Mouse (Mus musculus) intestine, embryonic 14.5 days (tissue): ENCODE measurements at regions not wholly inside any gene's neighbourhood (a gene's known extent, or its start where the extent isn't known, plus 50 kb on each side); places are given as distances from the start of the nearest gene placed in this dataset.

ENCODE experiments used
- ATAC-seq: fragments of 200-750 bp; cut with Nextera tagmentation; replicated peaks from 2 replicates; pipeline ENCODE4 v1.8.0; 2017; ENCODE audit warnings: low read depth, moderate number of reproducible peaks, moderate TSS enrichment, moderate library complexity; ENCODE audit not compliant: low FRiP score, low TSS enrichment
- DNase-seq: peaks from one replicate; pipeline ENCODE4 v3.0.0-alpha.2; 2018; ENCODE audit warnings: low spot score
- H3K27ac ChIP-seq: fragments of 300-500 bp; sonication (generic); 2 replicates; pipeline ENCODE4 v1.5.1; 2014; ENCODE audit warnings: low read depth, mild to moderate bottlenecking, control low read depth
- H3K27me3 ChIP-seq: fragments of 300-500 bp; sonication (generic); replicated peaks from 2 replicates; pipeline ENCODE4 v1.6.1; 2014; ENCODE audit warnings: low read length, control low read depth; ENCODE audit not compliant: control insufficient read depth, insufficient read depth
- H3K36me3 ChIP-seq: fragments of 300-500 bp; sonication (generic); 2 replicates; pipeline ENCODE4 v1.6.1; 2014; ENCODE audit warnings: low read length, control low read depth; ENCODE audit not compliant: control insufficient read depth, insufficient read depth
- H3K4me1 ChIP-seq: fragments of 300-500 bp; sonication (generic); replicated peaks from 2 replicates; pipeline ENCODE4 v1.6.1; 2014; ENCODE audit warnings: low read length, control low read depth, mixed read lengths; ENCODE audit not compliant: control insufficient read depth, insufficient read depth
- H3K4me2 ChIP-seq: fragments of 300-500 bp; sonication (generic); 2 replicates; pipeline ENCODE4 v1.6.1; 2014; ENCODE audit warnings: low read length
- H3K4me3 ChIP-seq: fragments of 300-500 bp; sonication (generic); 2 replicates; pipeline ENCODE4 v1.5.1; 2014; ENCODE audit warnings: low read depth, low read length, control low read depth, mixed read lengths
- H3K9ac ChIP-seq: fragments of 300-500 bp; sonication (generic); 2 replicates; pipeline ENCODE4 v1.6.1; 2014; ENCODE audit warnings: mild to moderate bottlenecking, low read length
- H3K9me3 ChIP-seq: fragments of 300-500 bp; sonication (generic); 2 replicates; pipeline ENCODE4 v1.6.1; 2016; ENCODE audit warnings: low read length, control low read depth; ENCODE audit not compliant: control insufficient read depth
- WGBS: fragments of 180-500 bp; shearing (Covaris S2); extraction: QIAGEN DNeasy Blood & Tissue Kit; methylation state at CpG from one replicate; pipeline ENCODE4 v1.1.7; 2014; 5-methylcytosine and 5-hydroxymethylcytosine counted together

DNA sequence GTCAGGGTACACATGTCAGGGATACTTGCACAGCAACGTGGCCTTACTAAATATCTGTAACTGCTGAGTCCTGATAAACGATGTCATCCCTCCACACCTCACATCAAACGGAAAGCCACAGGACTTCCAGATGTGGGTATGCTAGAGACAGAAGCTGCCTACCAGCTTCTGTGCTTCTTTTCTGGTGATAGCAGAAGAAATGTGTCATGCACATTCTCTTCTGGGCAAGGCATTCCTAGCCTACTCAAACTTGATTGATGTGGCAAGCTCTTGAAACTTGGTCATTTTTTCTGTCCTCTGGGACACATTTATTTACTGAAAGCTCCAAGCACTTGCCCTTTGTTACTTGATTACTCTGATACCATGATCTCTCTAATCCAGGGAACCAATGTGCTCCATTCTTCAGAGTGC lies 282.8 kb upstream of the Gm9747 start:
- H3K4me3 ChIP-seq = no peak overlapping the region
- H3K9ac ChIP-seq = no peak overlapping the region
- ATAC-seq (no peak), DNase-seq (no peak)
- H3K4me2 ChIP-seq = no peak overlapping the region
- no peaks in the 10 kb centered on the region for H3K4me1 ChIP-seq
- H3K36me3 ChIP-seq = no peaks in the 10 kb centered on the region
- no peak overlapping the region for H3K27ac ChIP-seq
- 49% methylated on average over 3 of the region's 3 CpGs for WGBS
- H3K9me3 ChIP-seq = no peaks in the 10 kb centered on the region
- H3K27me3 ChIP-seq = no peaks in the 10 kb centered on the region

DNA sequence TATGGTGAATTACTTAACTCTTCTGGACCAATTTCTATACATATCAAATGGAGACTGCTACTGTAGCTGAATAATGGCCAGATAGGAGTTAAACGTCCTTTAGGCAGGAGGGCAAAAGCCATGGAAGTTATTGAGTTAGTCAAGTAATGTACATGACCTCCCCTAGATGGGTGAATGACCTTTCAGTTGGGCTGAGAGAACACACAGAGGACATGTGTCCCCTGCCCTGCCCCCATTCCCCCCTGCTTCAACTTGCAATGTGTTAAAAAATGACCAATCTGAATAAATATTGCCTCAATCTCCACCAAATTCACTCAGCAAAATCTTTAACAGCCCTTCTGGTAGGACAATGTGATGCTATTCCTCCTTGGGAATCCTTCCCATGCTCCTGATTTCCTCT lies 282.1 kb upstream of the Gm9747 start:
- Histone ChIP-seq H3K36me3 (no peaks in the 10 kb centered on the region), H3K27ac (no peak overlapping the region), H3K27me3 (no peaks in the 10 kb centered on the region), H3K4me2 (no peak overlapping the region), H3K4me1 (no peaks in the 10 kb centered on the region), H3K9ac (no peak overlapping the region), H3K9me3 (no peaks in the 10 kb centered on the region), H3K4me3 (no peak overlapping the region)
- WGBS = 73% methylated on average over 1 of the region's 1 CpGs
- no peak for ATAC-seq
- no peak for DNase-seq

DNA sequence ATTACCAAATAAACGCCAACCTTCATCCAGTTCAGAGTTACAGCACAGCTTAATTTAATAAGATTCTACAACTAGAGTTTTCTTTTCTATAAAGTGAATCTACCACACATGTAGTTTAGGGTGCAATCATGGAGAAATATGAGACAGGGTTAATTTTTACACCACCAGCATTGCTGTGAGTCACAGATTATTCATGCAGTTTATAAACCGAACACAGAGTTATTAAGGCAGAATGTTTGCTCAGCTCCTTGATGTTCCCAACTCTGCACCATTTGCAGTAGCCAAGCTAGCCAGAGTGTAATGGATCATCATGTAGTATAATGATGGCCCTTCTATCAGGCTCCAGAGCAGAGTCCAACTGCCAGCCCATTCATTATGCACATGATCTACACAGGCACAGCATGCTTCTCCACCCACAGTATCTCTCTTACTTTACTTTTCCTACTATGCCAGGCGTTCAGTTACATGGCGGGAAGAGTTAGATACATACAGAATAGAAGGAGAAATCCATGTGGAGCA lies 281.4 kb upstream of the Gm9747 start:
- no peaks in the 10 kb centered on the region for H3K36me3 ChIP-seq
- H3K9me3 ChIP-seq = no peaks in the 10 kb centered on the region
- ATAC-seq (no peak), DNase-seq (no peak)
- H3K9ac ChIP-seq = no peak overlapping the region
- H3K27me3 ChIP-seq = no peaks in the 10 kb centered on the region
- H3K4me2 ChIP-seq = no peak overlapping the region
- H3K27ac ChIP-seq = no peak overlapping the region
- WGBS = 87% methylated on average over 4 of the region's 4 CpGs
- no peak overlapping the region for H3K4me3 ChIP-seq
- no peaks in the 10 kb centered on the region for H3K4me1 ChIP-seq

DNA sequence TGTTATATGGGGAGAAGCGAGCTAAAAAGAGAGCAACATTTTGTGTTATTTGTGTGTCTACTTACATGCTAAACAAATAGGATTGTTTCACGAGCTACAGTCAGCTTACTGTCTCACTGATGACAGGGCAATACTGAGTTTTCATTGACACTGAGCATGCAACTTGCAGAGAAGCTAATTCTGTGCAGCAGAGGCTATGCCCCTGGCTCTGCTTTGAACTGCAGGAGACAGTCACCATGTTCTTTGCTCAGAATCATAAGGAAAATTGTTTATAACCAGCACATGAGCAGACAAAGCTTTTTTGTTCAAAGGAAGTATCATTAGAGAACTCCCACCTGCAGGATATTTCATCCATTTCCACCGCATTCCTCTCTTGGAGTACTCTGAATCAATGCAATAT lies 280.8 kb upstream of the Gm9747 start:
- ATAC-seq (no peak), DNase-seq (no peak)
- Histone ChIP-seq H3K27me3 (no peaks in the 10 kb centered on the region), H3K36me3 (no peaks in the 10 kb centered on the region), H3K4me1 (no peaks in the 10 kb centered on the region), H3K9ac (no peak overlapping the region), H3K9me3 (no peaks in the 10 kb centered on the region), H3K27ac (no peak overlapping the region), H3K4me2 (no peak overlapping the region), H3K4me3 (no peak overlapping the region)
- 67% methylated on average over 3 of the region's 3 CpGs for WGBS

DNA sequence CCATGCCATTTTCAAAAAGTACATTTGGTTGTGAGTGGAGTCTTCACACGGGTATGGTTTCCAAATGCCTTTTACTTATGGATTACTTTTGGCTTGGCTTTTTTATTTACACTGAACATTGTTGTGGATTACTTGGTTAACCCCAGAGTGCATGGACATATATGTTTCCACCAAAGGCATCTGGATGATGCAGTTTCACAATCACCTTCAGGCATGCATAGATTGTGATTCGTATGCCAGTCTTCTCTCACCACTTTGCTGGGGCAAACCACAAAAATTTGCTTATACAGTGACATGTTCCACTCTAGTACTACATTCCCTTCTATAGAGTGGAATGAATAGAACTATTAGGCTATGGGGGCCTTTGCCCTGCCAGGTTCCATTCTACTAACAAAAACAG lies 278.4 kb upstream of the Gm9747 start:
- DNase-seq (no peak), ATAC-seq (no peak)
- H3K4me1 ChIP-seq = no peaks in the 10 kb centered on the region
- H3K9ac ChIP-seq = no peak overlapping the region
- no peaks in the 10 kb centered on the region for H3K36me3 ChIP-seq
- WGBS = 87% methylated on average over 2 of the region's 2 CpGs
- no peaks in the 10 kb centered on the region for H3K27me3 ChIP-seq
- no peak overlapping the region for H3K27ac ChIP-seq
- H3K9me3 ChIP-seq = no peaks in the 10 kb centered on the region
- H3K4me2 ChIP-seq = no peak overlapping the region
- no peak overlapping the region for H3K4me3 ChIP-seq

DNA sequence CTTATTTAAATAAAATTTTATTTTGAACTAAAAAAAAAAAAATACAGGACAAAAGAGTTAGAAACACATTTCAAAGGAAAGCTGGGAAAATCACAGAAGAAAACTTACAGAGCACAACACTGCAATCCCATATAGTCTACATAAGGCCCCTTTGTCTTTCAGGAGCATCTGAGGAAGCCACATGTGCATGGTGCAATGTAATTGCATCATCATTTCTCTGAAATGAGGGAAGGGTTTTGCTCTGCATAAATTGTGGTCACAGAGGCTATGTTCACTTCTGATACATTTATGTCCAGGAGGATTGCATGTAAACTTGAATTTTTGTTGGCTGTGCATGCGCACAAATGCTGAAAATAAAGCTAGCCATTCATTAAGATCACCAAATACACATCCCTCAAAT lies 265.9 kb upstream of the Gm9747 start:
- ATAC-seq = no peak
- no peaks in the 10 kb centered on the region for H3K27me3 ChIP-seq
- no peaks in the 10 kb centered on the region for H3K9me3 ChIP-seq
- WGBS = 92% methylated on average over 1 of the region's 1 CpGs
- H3K9ac ChIP-seq = no peak overlapping the region
- no peak overlapping the region for H3K27ac ChIP-seq
- H3K4me2 ChIP-seq = no peak overlapping the region
- no peak for DNase-seq
- H3K4me1 ChIP-seq = no peaks in the 10 kb centered on the region
- no peak overlapping the region for H3K4me3 ChIP-seq
- H3K36me3 ChIP-seq = no peaks in the 10 kb centered on the region

DNA sequence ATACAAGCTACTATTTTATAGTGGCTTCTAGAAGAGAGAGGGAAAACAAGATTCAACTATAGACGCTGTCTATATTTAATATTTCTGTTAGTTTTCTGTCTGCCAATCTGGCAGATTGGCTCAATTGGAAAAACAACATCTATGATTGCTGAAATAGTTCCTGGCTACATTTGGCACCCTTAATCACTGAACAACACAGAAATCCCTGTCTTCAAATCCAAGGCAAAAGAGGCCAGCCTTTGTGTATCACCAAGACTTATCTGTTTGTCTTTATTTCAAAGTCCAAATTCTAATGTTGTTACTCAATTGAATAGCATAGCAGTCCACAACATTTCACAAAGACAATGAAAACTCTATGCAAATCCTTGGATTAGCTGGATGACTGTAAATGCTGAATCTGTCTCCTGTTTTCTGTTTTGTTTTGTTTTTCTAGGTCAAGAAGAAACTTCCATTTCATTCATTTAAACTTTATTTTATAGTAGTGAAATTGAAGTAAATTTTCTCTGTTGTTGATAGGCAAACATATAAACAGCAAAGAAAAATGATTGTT lies 265.1 kb upstream of the Gm9747 start:
- no peak for ATAC-seq

DNA sequence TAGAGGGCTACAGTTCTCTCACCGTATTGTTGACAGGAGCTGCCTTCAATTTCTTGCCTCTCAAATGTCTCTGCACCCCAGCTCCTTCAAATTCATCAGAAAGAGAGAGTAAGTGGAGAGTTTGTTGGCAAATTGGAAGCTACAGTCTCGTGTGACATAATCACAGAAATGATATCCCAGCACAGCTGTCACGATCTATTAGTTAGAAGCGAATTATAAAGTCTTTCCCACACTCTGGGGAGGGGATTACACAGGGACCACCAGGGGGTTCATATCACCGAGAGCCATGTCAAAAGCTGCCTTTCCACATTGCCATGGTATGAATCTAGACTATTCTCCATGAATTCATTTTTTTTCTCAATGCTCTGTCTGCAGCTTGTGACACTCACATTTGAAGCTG lies 260.3 kb upstream of the Gm9747 start:
- DNase-seq = no peak
- H3K4me3 ChIP-seq = no peak overlapping the region
- H3K4me1 ChIP-seq = no peaks in the 10 kb centered on the region
- H3K27ac ChIP-seq = no peak overlapping the region
- WGBS = 87% methylated on average over 5 of the region's 5 CpGs
- H3K9me3 ChIP-seq = no peaks in the 10 kb centered on the region
- H3K36me3 ChIP-seq = no peaks in the 10 kb centered on the region
- no peak for ATAC-seq
- H3K4me2 ChIP-seq = no peak overlapping the region
- H3K9ac ChIP-seq = no peak overlapping the region
- H3K27me3 ChIP-seq = no peaks in the 10 kb centered on the region

More for the DNA sequence above, 265.1 kb upstream of the Gm9747 start:
- H3K27ac ChIP-seq = no peak overlapping the region
- no peak for DNase-seq
- no peaks in the 10 kb centered on the region for H3K9me3 ChIP-seq
- no peaks in the 10 kb centered on the region for H3K36me3 ChIP-seq
- no peak overlapping the region for H3K4me3 ChIP-seq
- H3K4me1 ChIP-seq = no peaks in the 10 kb centered on the region
- 74% methylated on average over 1 of the region's 1 CpGs for WGBS
- no peaks in the 10 kb centered on the region for H3K27me3 ChIP-seq
- H3K4me2 ChIP-seq = no peak overlapping the region
- H3K9ac ChIP-seq = no peak overlapping the region

DNA sequence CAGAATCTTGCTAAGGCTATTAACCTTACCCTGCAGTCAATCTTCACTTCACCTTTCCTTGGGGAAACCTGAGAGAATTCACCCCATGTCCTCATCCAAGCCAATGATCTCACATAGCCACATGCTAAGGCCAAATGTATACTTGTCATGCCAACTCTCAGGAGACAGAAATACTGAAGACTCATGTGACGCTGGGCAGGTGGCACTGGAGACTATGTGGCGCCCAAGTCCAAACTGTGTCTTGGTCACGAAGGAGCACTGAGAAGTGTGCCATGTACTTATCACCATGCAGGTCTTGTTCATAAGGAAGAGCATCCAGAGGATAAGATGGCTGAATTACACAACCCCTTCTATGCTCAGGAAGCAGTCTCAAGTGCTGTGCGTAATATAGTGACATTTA lies 259.4 kb upstream of the Gm9747 start:
- no peak for DNase-seq
- 90% methylated on average over 4 of the region's 4 CpGs for WGBS
- ATAC-seq = no peak

More for the DNA sequence above, 259.4 kb upstream of the Gm9747 start:
- H3K9ac ChIP-seq = no peak overlapping the region
- H3K36me3 ChIP-seq = no peaks in the 10 kb centered on the region
- H3K9me3 ChIP-seq = no peaks in the 10 kb centered on the region
- H3K4me2 ChIP-seq = no peak overlapping the region
- H3K27me3 ChIP-seq = no peaks in the 10 kb centered on the region
- no peaks in the 10 kb centered on the region for H3K4me1 ChIP-seq
- H3K4me3 ChIP-seq = no peak overlapping the region
- no peak overlapping the region for H3K27ac ChIP-seq
